Mouse (Mus musculus): Measurements from ENCODE around the gene Top3a.

Gene Top3a

DNA sequence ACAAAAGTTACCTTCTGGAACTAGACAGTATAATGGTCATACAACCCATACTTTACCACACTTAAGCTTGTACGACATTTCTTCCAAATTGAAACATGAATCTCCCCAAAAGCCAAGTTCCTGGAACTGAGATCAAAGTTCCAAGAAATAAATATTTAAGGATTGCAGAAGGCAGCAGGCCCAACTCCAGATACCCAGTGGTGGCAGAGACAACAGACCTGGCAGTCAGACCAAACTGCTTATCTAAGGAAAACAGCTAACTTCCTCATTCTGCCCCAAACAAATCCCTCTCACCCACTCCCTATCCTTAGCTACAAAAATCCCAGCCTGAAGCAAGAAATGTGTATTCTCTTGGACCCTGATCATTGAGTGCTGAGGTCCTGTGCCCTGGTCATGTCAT is 2.3 kb downstream of the Top3a start:
- DNase-seq (ENCODE audit: low spot score) = no peak

DNA sequence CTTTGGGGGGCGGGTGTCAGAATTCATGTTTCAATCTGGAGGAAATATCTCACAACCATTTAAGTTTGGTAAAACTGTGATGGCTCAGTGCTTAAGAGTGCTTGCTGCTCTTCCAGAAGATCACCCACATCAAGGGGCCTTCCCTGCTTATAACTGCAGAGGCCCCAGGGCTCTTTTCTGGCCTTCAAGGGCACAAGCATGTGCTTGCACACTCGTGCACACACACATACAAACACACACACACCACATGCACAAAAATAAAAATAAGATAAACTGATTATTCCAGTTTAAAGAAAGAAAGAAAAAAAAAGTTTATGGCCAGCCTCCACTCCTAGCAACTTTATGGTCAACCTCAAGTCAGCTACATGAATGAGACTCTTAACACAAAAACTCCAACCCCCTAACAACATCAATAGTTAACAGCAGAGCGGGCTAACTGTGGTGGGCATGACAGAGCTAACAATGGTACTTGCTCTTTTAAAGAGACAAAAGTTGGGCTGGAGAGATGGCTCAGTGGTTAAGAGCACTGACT is 2.9 kb downstream of the Top3a start:
- DNase-seq (ENCODE audit: low spot score) = no peak

DNA sequence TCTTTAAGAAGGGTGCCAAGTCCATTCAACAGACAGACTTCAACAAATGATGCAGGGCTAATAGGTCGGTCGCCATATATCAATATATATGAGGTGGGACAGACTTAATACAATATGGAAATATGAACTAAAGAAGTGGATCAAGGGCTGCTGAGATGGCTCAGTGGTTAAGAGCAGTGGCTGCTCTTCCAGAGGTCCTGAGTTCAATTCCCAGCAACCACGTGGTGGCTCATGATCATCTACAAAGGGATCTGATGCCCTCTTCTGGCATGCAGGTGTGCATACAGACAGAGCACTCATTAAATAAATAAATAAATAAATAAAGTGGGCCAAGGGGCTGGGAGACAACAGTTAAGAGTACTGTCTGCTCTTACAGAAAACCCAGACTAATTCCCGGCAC is 5.0 kb downstream of the Top3a start:
- no peak for DNase-seq (ENCODE audit: low spot score)

GRCm38 (mm10) chr11:60770776-60771175 is 6.4 kb downstream of the Top3a start:
- no peak for DNase-seq (ENCODE audit: low spot score)

GRCm38 (mm10) chr11:60769322-60769721 is 7.8 kb downstream of the Top3a start:
- no peak for DNase-seq (ENCODE audit: low spot score)

DNA sequence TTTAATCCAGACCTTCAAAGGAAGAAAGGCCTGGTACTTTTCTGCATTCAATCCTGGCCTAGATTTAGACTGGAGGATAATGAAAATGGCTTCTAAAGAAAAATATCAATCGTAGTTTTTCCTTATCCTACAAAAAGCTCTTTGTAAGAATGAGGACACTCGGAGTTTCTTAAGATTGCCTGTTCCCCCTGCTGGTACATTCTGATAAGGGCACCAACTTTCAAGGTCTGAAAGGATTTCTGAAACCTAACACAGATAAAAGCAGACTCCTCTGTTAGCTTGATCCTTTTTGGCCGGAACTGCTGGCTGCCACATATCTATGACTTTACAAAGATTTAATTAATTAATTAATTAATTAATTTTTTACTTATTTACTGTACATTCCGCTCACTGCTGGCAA is 10.2 kb downstream of the Top3a start:
- no peak for DNase-seq (ENCODE audit: low spot score)

GRCm38 (mm10) chr11:60761681-60762080 is 15.5 kb downstream of the Top3a start:
- DNase-seq (ENCODE audit: low spot score) = no peak

- DNase-seq (ENCODE audit: low spot score) = no peak
Observed at GRCm38 (mm10) chr11:60755570-60755969, 21.6 kb downstream of the Top3a start.

DNA sequence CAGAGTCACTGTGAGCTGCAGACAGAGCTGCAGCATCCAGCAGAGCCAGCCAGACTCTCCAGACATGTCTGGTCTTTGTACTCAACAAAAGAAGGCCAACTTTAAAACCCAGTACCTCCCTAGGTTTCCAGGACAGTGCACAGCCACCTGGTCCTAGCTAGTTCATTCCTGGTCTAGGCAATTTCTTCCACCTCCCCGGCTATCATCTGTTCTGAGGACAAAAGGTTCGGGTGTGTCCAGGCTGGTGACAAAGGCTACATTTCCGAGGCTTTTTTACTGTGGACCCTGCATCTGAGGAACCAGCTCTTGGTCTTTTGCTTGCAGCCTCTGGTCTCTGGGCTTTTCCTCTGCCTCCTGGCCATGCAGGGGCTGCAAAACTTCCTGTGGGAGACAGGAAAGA is 36.8 kb downstream of the Top3a start:
- DNase-seq (ENCODE audit: low spot score) = no peak

GRCm38 (mm10) chr11:60737450-60737849 is 39.7 kb downstream of the Top3a start:
- no peak for DNase-seq (ENCODE audit: low spot score)

DNA sequence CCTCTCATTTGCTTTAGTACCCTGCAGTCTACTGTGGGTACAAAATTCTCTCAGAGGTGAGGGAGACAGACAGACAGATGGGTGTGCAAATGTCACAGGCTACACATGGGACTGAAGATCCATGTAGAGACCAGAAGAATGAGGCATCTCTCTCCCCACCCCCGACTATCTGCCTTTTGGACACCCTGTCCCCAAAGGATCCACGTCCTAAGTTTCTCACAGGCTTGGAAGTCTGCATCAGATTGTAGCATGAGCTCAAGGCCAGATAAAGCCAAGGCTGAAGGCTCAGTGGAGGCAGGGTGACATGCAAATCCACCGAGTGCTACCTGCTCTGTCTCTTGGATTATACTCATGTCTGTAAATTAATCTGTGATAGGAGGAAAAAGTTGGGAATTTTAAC is 40.7 kb downstream of the Top3a start:
- no peak for DNase-seq (ENCODE audit: low spot score)

DNA sequence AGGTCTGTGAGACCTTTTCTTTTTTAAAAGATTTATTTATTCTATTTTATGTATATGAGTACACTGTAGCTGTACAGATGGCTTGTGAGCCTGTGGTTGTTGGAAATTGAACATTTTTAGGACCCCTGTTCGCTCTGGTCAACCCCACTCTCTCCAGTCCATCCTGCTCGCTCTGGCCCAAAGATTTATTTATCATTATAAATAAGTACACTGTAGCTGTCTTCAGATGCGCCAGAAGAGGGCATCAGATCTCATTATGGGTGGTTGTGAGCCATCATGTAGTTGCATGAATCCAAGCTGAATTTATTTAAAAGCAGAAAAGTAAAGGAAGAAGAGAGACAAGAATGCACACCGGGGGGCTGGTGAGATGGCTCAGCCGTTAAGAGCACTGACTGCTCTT is 42.0 kb downstream of the Top3a start:
- no peak for DNase-seq (ENCODE audit: low spot score)

GRCm38 (mm10) chr11:60734206-60734605 is 43.0 kb downstream of the Top3a start:
- no peak for DNase-seq (ENCODE audit: low spot score)

DNA sequence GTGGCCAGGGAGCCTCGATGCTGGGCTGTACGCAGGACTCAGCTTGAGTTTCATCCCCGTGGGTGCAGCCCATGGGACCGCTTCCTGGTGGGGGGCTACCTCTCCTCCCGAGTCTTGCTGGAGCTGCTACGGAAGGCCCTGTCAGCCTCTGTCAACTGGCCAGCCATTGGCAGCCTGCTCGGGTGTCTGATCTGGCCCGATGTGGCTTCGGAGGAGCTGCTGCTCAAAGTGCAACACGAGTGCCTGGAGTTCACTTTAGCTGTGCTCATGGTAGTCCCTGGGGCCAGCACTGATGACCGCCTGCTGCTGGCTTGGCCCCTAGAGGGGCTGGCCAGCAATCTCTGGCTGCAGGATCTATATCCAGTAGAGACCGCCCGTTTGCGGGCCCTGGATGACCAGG is 45.9 kb downstream of the Top3a start:
- no peak for DNase-seq (ENCODE audit: low spot score)

- DNase-seq (ENCODE audit: low spot score) = no peak
Observed at GRCm38 (mm10) chr11:60730169-60730568, 47.0 kb downstream of the Top3a start.

DNA sequence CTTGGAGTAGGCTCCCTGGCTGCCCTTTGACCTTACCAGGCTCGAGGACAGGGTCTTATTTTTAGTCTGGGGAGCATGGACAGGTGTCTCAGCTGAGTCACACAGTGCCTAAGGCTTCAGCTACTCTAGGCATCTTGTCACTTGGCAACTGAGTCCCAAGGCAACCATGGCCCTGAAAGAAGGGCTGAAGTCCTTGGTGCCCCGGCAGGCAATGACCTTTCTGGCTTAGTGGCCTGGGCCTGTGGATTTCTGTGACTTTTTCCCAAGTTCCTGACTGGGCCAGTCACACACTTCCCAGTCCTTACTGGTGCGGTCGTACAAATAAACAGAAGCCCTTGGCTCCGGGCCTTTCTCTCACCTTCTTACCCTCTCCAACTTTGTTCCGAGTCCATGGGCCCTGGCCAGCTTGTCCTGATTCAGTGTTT is 47.9 kb downstream of the Top3a start:
- DNase-seq (ENCODE audit: low spot score) = no peak

DNA sequence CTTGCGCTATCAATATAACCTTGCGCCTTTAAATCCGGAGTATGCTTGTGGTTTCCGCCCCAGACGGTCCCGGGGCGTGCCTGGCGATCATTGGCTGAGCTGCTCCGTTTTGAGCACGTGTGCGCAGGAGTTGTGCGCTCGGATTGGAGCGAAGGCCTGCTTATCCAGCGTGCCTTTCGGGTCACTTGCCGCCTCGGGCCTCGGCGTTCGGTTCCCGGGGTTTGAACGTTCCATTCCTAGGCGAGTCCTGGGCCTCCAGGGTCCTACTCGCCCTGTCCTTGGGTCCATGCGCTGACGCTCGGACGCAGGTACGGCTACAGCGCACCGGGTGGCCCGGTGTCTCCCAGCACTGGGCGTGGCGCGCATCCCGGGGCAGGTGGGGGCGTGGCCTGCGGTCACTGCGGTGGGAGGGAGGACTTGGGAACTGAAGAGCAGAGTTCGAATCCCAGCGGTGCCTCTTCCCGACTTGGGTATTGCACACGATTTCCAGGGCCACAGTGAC is 48.9 kb downstream of the Top3a start, which contains the start of gene Mief2:
Mief2 (plus strand) TSS at position 139 of the 502 bp plus-strand sequence.
- peak; percentile 85 for DNase-seq (ENCODE audit: low spot score)

DNA sequence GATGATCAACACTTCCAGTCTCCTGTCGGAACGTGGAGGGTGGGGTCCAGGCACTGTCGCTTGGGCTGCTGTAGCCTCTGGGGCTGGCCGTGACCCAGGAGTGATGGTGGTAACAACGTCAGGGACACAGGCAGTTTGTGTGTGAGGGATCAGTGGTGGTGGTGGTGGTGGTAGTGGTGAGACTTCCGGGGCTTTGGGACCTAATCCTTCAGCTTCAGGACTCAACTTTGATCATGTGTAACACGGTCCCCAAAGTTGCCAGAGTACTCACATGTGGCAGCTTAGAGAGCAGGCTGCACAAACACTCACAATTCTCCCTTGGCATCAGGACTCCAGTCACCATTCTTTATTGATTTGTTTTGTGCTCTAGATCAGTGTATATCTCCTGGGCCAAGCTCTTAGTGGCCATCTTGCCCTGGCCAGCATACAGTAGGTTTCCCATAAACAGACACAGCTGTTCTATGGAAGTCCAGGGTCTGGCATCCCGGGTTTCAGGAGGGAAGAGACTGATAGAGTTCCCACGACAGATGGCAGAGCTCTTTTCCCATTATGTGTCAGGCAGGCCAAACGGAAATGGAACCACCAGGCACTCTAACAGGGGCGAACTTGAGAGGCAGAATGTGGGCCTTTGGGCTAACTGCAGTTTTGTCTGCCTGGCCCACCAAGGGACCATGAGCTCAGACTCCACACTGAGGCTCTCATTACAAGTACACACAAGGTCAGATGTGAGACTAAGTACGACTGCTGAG is 49.6 kb downstream of the Top3a start:
- DNase-seq (ENCODE audit: low spot score) = peak; percentile 19

GRCm38 (mm10) chr11:60726601-60727391 is 50.4 kb downstream of the Top3a start, which contains the start of gene Flii:
Gene Flii (minus strand): TSS chr11:60727263.
- DNase-seq (ENCODE audit: low spot score) = peak; percentile 82

GRCm38 (mm10) chr11:60719263-60719662 is 57.9 kb downstream of the Top3a start:
- no peak for DNase-seq (ENCODE audit: low spot score)

DNA sequence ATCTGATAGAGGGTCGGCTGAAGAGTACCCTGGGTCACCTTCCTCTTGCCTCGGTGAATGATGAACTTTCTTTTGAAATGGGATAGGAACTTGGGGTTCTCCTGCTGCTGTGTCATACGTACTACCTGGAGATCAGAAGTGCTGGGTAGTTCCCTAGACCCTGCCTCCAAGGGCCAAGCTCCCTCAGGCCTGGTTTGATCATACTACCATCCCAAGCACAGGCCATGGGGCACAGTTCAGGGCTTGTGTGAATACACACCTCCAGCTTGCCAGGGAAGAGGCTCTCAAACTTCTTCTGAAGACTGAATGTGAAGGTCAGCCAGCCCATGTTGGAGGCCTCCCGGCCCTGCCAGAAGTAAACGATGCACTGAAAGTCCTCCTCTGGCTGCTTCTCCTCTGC is 61.3 kb downstream of the Top3a start:
- no peak for DNase-seq (ENCODE audit: low spot score)

GRCm38 (mm10) chr11:60712639-60713255 is 64.4 kb downstream of the Top3a start:
- DNase-seq (ENCODE audit: low spot score) = no peak

Data from spleen, adult 12 weeks (tissue).